In the genomic region with DNA sequence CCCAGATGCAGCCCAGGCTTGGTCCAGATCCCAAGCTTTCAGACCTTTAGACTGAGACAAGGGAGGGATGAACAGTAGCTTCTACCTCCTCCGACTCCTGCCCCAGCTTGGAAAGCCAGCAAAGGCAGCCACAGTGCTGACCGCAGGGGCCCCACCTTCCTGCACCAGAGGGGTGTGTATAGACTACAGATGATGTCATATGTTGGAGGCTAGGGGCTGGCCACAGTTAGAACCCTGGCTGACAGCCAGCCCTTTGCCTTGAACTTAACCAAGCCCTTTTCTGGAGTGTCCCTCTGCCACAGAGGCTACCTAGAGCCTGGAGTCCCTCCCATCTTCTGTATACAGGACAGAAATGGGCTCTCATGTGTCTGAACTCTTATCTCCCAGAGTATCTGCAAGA, we compare ENCODE assay signal across 8 mouse cellular contexts. TPM values are rescaled to one million over a fixed set of nuclear protein-coding genes. Genes with fewer than 3 reads are reported as not detected.
DNase-seq lines count a peak whose midpoint lies in the region; ATAC-seq lines count a peak whose summit lies in the region.

No protein-coding gene starts in this region.

- peaks cover 22% of the 10 kb centered on the region for H3K36me3 ChIP-seq in midbrain, embryonic 13.5 days
- H3K36me3 ChIP-seq in midbrain, embryonic 14.5 days (ENCODE audit: control insufficient read depth, insufficient read depth, low read length), result peaks cover 14% of the 10 kb centered on the region
- H3K36me3 ChIP-seq in hindbrain, embryonic 16.5 days (ENCODE audit: control insufficient read depth, insufficient read depth, low read length), result 0 out of 2 replicates have a peak, but pooled peaks cover 2% of the 10 kb centered on the region
- no peaks in the 10 kb centered on the region for H3K36me3 ChIP-seq in liver, embryonic 15.5 days (replicated peaks)
- peaks cover 11% of the 10 kb centered on the region for H3K36me3 ChIP-seq in neural tube, embryonic 15.5 days

- H3K27me3 ChIP-seq in midbrain, embryonic 13.5 days, result no peaks in the 10 kb centered on the region
- no peaks in the 10 kb centered on the region for H3K27me3 ChIP-seq in midbrain, embryonic 14.5 days (ENCODE audit: control insufficient read depth, insufficient read depth, low read length)
- no peaks in the 10 kb centered on the region for H3K27me3 ChIP-seq in hindbrain, embryonic 16.5 days (replicated peaks; ENCODE audit: control insufficient read depth, insufficient read depth, low read length)
- H3K27me3 ChIP-seq in liver, embryonic 15.5 days, result peaks cover 11% of the 10 kb centered on the region
- no peaks in the 10 kb centered on the region for H3K27me3 ChIP-seq in neural tube, embryonic 15.5 days (replicated peaks)

- peaks cover 99% of the 10 kb centered on the region for H3K4me1 ChIP-seq in midbrain, embryonic 13.5 days (replicated peaks)
- H3K4me1 ChIP-seq in midbrain, embryonic 14.5 days (ENCODE audit: control insufficient read depth, insufficient read depth, low read length), result peaks cover 76% of the 10 kb centered on the region
- H3K4me1 ChIP-seq in hindbrain, embryonic 16.5 days (ENCODE audit: control insufficient read depth, insufficient read depth, low read depth, low read length), result peaks cover 82% of the 10 kb centered on the region
- H3K4me1 ChIP-seq in liver, embryonic 15.5 days (replicated peaks), result peaks cover 72% of the 10 kb centered on the region
- peaks cover 94% of the 10 kb centered on the region for H3K4me1 ChIP-seq in neural tube, embryonic 15.5 days

- H3K4me3 ChIP-seq in midbrain, embryonic 13.5 days (replicated peaks), result no peak overlapping the region
- no peak overlapping the region for H3K4me3 ChIP-seq in midbrain, embryonic 14.5 days (replicated peaks; ENCODE audit: low read depth, low read length)
- no peak overlapping the region for H3K4me3 ChIP-seq in hindbrain, embryonic 16.5 days (ENCODE audit: low read length)
- H3K4me3 ChIP-seq in liver, embryonic 15.5 days (replicated peaks), result no peak overlapping the region
- H3K4me3 ChIP-seq in neural tube, embryonic 15.5 days (replicated peaks), result no peak overlapping the region

- 0 out of 2 replicates have a peak overlapping the region, but pooled peaks have one; percentile 28 for H3K9ac ChIP-seq in midbrain, embryonic 13.5 days (replicated peaks)
- H3K9ac ChIP-seq in midbrain, embryonic 14.5 days (replicated peaks; ENCODE audit: low read length), result no peak overlapping the region
- H3K9ac ChIP-seq in hindbrain, embryonic 16.5 days (ENCODE audit: low read depth, low read length), result peak overlapping the region; percentile 13; the same call in 1 of the 2 replicates
- H3K9ac ChIP-seq in liver, embryonic 15.5 days, result no peak overlapping the region
- no peak overlapping the region; the same call in 1 of the 2 replicates for H3K9ac ChIP-seq in neural tube, embryonic 15.5 days (replicated peaks)

- no peak; the same call in 1 of the 2 replicates for ATAC-seq in midbrain, embryonic 13.5 days
- ATAC-seq in midbrain, embryonic 14.5 days (ENCODE audit: low FRiP score, low TSS enrichment), result no peak
- ATAC-seq in hindbrain, embryonic 16.5 days, result no peak
- ATAC-seq in liver, embryonic 15.5 days (ENCODE audit: insufficient read depth), result peak; percentile 35; the same call in 1 of the 2 replicates
- no peak for ATAC-seq in neural tube, embryonic 15.5 days (ENCODE audit: low FRiP score)

- WGBS in midbrain, embryonic 13.5 days, result 80% methylated on average over 2 of the region's 2 CpGs
- WGBS in midbrain, embryonic 14.5 days, result 76% methylated on average over 2 of the region's 2 CpGs
- WGBS in hindbrain, embryonic 16.5 days, result 37% methylated on average over 2 of the region's 2 CpGs
- WGBS in liver, embryonic 15.5 days (ENCODE audit: insufficient replicate concordance), result 4% methylated on average over 2 of the region's 2 CpGs
- 69% methylated on average over 2 of the region's 2 CpGs for WGBS in neural tube, embryonic 15.5 days

- DNase-seq in midbrain, embryonic 14.5 days, result no peak
- DNase-seq in adrenal gland, postnatal 10 days, result peak; percentile 87
- peak; percentile 70 for DNase-seq in gastrocnemius, postnatal 10 days
- no peak for DNase-seq in spleen, postnatal 14 days (ENCODE audit: low spot score in 2 of 2)

- H3K27ac ChIP-seq in midbrain, embryonic 13.5 days, result no peak overlapping the region
- no peak overlapping the region for H3K27ac ChIP-seq in midbrain, embryonic 14.5 days (replicated peaks; ENCODE audit: low read depth, low read length)
- peak overlapping the region; percentile 46; the same call in 1 of the 2 replicates for H3K27ac ChIP-seq in hindbrain, embryonic 16.5 days (ENCODE audit: low read depth, low read length)
- H3K27ac ChIP-seq in liver, embryonic 15.5 days (replicated peaks), result no peak overlapping the region
- H3K27ac ChIP-seq in neural tube, embryonic 15.5 days (replicated peaks), result peak overlapping the region; percentile 28

- no peak overlapping the region for H3K4me2 ChIP-seq in midbrain, embryonic 13.5 days (replicated peaks)
- no peak overlapping the region for H3K4me2 ChIP-seq in midbrain, embryonic 14.5 days (ENCODE audit: low read length)
- H3K4me2 ChIP-seq in hindbrain, embryonic 16.5 days (ENCODE audit: low read length), result no peak overlapping the region
- 0 out of 2 replicates have a peak overlapping the region, but pooled peaks have one; percentile 10 for H3K4me2 ChIP-seq in liver, embryonic 15.5 days
- peak overlapping the region; percentile 19; the same call in 1 of the 2 replicates for H3K4me2 ChIP-seq in neural tube, embryonic 15.5 days

- H3K9me3 ChIP-seq in midbrain, embryonic 13.5 days, result no peaks in the 10 kb centered on the region
- no peaks in the 10 kb centered on the region for H3K9me3 ChIP-seq in midbrain, embryonic 14.5 days (ENCODE audit: control insufficient read depth, low read length)
- no peaks in the 10 kb centered on the region for H3K9me3 ChIP-seq in hindbrain, embryonic 16.5 days (ENCODE audit: control insufficient read depth, low read length)
- H3K9me3 ChIP-seq in liver, embryonic 15.5 days (replicated peaks), result no peaks in the 10 kb centered on the region
- H3K9me3 ChIP-seq in neural tube, embryonic 15.5 days (replicated peaks), result no peaks in the 10 kb centered on the region

RNA-seq across cellular contexts. Expression of a gene that starts 7.5 kb away (rescaled TPM):
- 6.2 and 6.4 TPM in 2 replicates for polyA plus RNA-seq in midbrain, embryonic 13.5 days (2015; fragmentation: Nextera tagmentation; extraction: Ambion mirVana)
- polyA plus RNA-seq in midbrain, embryonic 14.5 days (2014; fragmentation: Nextera tagmentation; extraction: Ambion mirVana), result 12.0 and 13.1 TPM in 2 replicates
- 10 to 100 TPM; 30.3 to 35.9 TPM for total RNA-seq in adrenal gland, postnatal 10 days (2021)
- 10 to 100 TPM; 15.4 to 20.3 TPM for total RNA-seq in gastrocnemius, postnatal 10 days (2021)
- polyA plus RNA-seq in hindbrain, embryonic 16.5 days (2015; fragmentation: Nextera tagmentation; extraction: Ambion mirVana), result 4.4 and 4.6 TPM in 2 replicates
- polyA plus RNA-seq in liver, embryonic 15.5 days (2015; fragmentation: Nextera tagmentation; extraction: Ambion mirVana), result 1.4 and 1.7 TPM in 2 replicates
- polyA plus RNA-seq in neural tube, embryonic 15.5 days (2015; fragmentation: Nextera tagmentation; extraction: Ambion mirVana), result 3.3 and 4.9 TPM in 2 replicates

RNA-seq across cellular contexts. Expression of a gene that starts 15.3 kb away (rescaled TPM):
- not detected in 2 replicates for polyA plus RNA-seq in midbrain, embryonic 13.5 days (2015; fragmentation: Nextera tagmentation; extraction: Ambion mirVana)
- not detected in 2 replicates for polyA plus RNA-seq in midbrain, embryonic 14.5 days (2014; fragmentation: Nextera tagmentation; extraction: Ambion mirVana)
- not detected for total RNA-seq in adrenal gland, postnatal 10 days (2021)
- not detected for total RNA-seq in gastrocnemius, postnatal 10 days (2021)
- not detected in 2 replicates for polyA plus RNA-seq in hindbrain, embryonic 16.5 days (2015; fragmentation: Nextera tagmentation; extraction: Ambion mirVana)
- not detected in 2 replicates for polyA plus RNA-seq in liver, embryonic 15.5 days (2015; fragmentation: Nextera tagmentation; extraction: Ambion mirVana)
- 0.43 TPM in 1 of 2 replicates, not detected in the other for polyA plus RNA-seq in neural tube, embryonic 15.5 days (2015; fragmentation: Nextera tagmentation; extraction: Ambion mirVana)

Comparison
In these comparisons a context has a peak if more than half of its experiments do, and no peak if none do; other contexts are left out.
1. H3K9ac ChIP-seq: peak in midbrain, embryonic 13.5 days (single experiment) and hindbrain, embryonic 16.5 days (single experiment); none in midbrain, embryonic 14.5 days (single experiment), liver, embryonic 15.5 days (single experiment) and neural tube, embryonic 15.5 days (single experiment).
2. H3K27ac ChIP-seq: peak in hindbrain, embryonic 16.5 days (single experiment) and neural tube, embryonic 15.5 days (single experiment); none in midbrain, embryonic 13.5 days (single experiment), midbrain, embryonic 14.5 days (single experiment) and liver, embryonic 15.5 days (single experiment).
3. H3K4me2 ChIP-seq: peak in liver, embryonic 15.5 days (single experiment) and neural tube, embryonic 15.5 days (single experiment); none in midbrain, embryonic 13.5 days (single experiment), midbrain, embryonic 14.5 days (single experiment) and hindbrain, embryonic 16.5 days (single experiment).
4. DNase-seq: peak in adrenal gland, postnatal 10 days (single experiment) and gastrocnemius, postnatal 10 days (single experiment); none in midbrain, embryonic 14.5 days (single experiment) and spleen, postnatal 14 days (0 of 2).